In the genomic region with DNA sequence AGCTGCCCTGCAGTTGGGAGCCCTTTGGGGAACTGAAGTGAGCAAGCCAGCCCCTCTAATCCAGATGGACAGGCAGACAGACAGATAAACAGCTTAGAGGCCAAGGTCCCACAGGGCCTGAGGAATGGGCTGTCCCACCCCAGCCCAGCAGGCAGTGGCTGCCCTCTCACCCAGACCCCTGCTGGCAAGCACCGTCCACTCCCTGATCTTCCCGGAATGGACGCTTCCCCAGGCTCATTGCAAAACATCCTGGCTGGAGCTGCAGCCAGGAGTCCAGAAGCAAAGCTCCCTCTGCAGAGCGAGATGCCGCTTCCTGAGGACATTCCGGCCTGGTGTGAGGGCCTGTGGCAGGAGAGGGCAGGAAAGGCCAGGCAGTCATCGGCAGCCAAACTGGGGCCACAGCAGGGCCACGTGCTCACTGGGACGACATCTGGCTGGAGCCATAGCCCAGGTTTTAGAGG, we compare ENCODE assay signal across 8 mouse cellular contexts.
DNase-seq lines count a peak whose midpoint lies in the region; ATAC-seq and TF ChIP-seq lines count a peak whose summit lies in the region.

No protein-coding gene starts in this region.

- TF ChIP-seq CTCF in cerebellum, adult 2 months (IDR thresholded peaks at IDR 0.05; ENCODE audit: borderline replicate concordance, insufficient read depth, low read depth, low read length), result no peak

- TF ChIP-seq POLR2A in cerebellum, adult 2 months (IDR thresholded peaks at IDR 0.05; ENCODE audit: borderline replicate concordance, insufficient read depth, low read length), result no peak

- H3K9ac ChIP-seq in forebrain, embryonic 16.5 days (replicated peaks; ENCODE audit: low read depth, low read length), result peak overlapping the region; percentile 15; the same call in 1 of the 2 replicates
- no peak overlapping the region; the same call in 1 of the 2 replicates for H3K9ac ChIP-seq in limb, embryonic 12.5 days (replicated peaks)
- peak overlapping the region; percentile 27; the same call in 1 of the 2 replicates for H3K9ac ChIP-seq in midbrain, embryonic 14.5 days (replicated peaks; ENCODE audit: low read length)

- H3K4me3 ChIP-seq in cerebellum, adult 2 months (replicated peaks; ENCODE audit: insufficient read depth, low read depth, low read length), result no peak overlapping the region
- no peak overlapping the region for H3K4me3 ChIP-seq in forebrain, embryonic 16.5 days (replicated peaks; ENCODE audit: low read length)
- H3K4me3 ChIP-seq in hindbrain, embryonic 10.5 days, result peak overlapping the region; percentile 7; the same call in 1 of the 2 replicates
- no peak overlapping the region for H3K4me3 ChIP-seq in limb, embryonic 12.5 days (replicated peaks)
- H3K4me3 ChIP-seq in midbrain, embryonic 14.5 days (replicated peaks; ENCODE audit: low read depth, low read length), result no peak overlapping the region

- no peak overlapping the region for H3K4me2 ChIP-seq in forebrain, embryonic 16.5 days (ENCODE audit: low read length)
- H3K4me2 ChIP-seq in limb, embryonic 12.5 days, result peak overlapping the region; percentile 34
- H3K4me2 ChIP-seq in midbrain, embryonic 14.5 days (ENCODE audit: low read length), result 0 out of 2 replicates have a peak overlapping the region, but pooled peaks have one; percentile 4

- ATAC-seq in forebrain, embryonic 16.5 days, result no peak
- no peak; the same call in 1 of the 2 replicates for ATAC-seq in limb, embryonic 12.5 days (ENCODE audit: insufficient number of reproducible peaks, insufficient read depth, low FRiP score, low TSS enrichment, low read depth)
- peak; percentile 27; the same call in 1 of the 2 replicates for ATAC-seq in midbrain, embryonic 14.5 days (ENCODE audit: low FRiP score, low TSS enrichment)

- no peaks in the 10 kb centered on the region for H3K36me3 ChIP-seq in forebrain, embryonic 16.5 days (ENCODE audit: control insufficient read depth, insufficient read depth)
- H3K36me3 ChIP-seq in hindbrain, embryonic 10.5 days, result no peaks in the 10 kb centered on the region
- no peaks in the 10 kb centered on the region for H3K36me3 ChIP-seq in limb, embryonic 12.5 days
- H3K36me3 ChIP-seq in midbrain, embryonic 14.5 days (ENCODE audit: control insufficient read depth, insufficient read depth, low read length), result no peaks in the 10 kb centered on the region

- H3K27ac ChIP-seq in cerebellum, adult 2 months (ENCODE audit: insufficient read depth, low read length), result no peak overlapping the region
- H3K27ac ChIP-seq in forebrain, embryonic 16.5 days (ENCODE audit: low read length), result 0 out of 2 replicates have a peak overlapping the region, but pooled peaks have one; percentile 26
- H3K27ac ChIP-seq in hindbrain, embryonic 10.5 days, result peak overlapping the region; percentile 87
- peak overlapping the region; percentile 78 for H3K27ac ChIP-seq in limb, embryonic 12.5 days
- peak overlapping the region; percentile 65 for H3K27ac ChIP-seq in midbrain, embryonic 14.5 days (replicated peaks; ENCODE audit: low read depth, low read length)

- no peaks in the 10 kb centered on the region for H3K9me3 ChIP-seq in forebrain, embryonic 16.5 days (ENCODE audit: control insufficient read depth, low read length)
- H3K9me3 ChIP-seq in hindbrain, embryonic 10.5 days, result no peaks in the 10 kb centered on the region
- H3K9me3 ChIP-seq in limb, embryonic 12.5 days, result no peaks in the 10 kb centered on the region
- no peaks in the 10 kb centered on the region for H3K9me3 ChIP-seq in midbrain, embryonic 14.5 days (ENCODE audit: control insufficient read depth, low read length)

- peak; percentile 47 to 48 for DNase-seq in cerebellum, adult 2 months
- DNase-seq in cerebellum, postnatal 14 days, result no peak
- DNase-seq in hindbrain, embryonic 10.5 days (ENCODE audit: low spot score), result peak; percentile 69
- peak; percentile 61 for DNase-seq in midbrain, embryonic 14.5 days
- DNase-seq in urinary bladder, postnatal 4 days (ENCODE audit: low spot score in 2 of 2), result peak; percentile 74 to 77
- DNase-seq in right cerebral cortex, adult 2 months (ENCODE audit: low spot score in 2 of 2), result no peak

- no peaks in the 10 kb centered on the region for H3K27me3 ChIP-seq in cerebellum, adult 2 months (ENCODE audit: control insufficient read depth, insufficient read depth, low read length)
- H3K27me3 ChIP-seq in forebrain, embryonic 16.5 days (replicated peaks; ENCODE audit: control insufficient read depth, insufficient read depth, low read length), result no peaks in the 10 kb centered on the region
- H3K27me3 ChIP-seq in hindbrain, embryonic 10.5 days (ENCODE audit: insufficient read depth, poor library complexity, severe bottlenecking), result peaks cover 40% of the 10 kb centered on the region
- no peaks in the 10 kb centered on the region; the same call in 1 of the 2 replicates for H3K27me3 ChIP-seq in limb, embryonic 12.5 days
- H3K27me3 ChIP-seq in midbrain, embryonic 14.5 days (ENCODE audit: control insufficient read depth, insufficient read depth, low read length), result no peaks in the 10 kb centered on the region

- whole genome bisulfite sequencing in cerebellum, adult 2 months, result 28% methylated on average over 9 of the region's 9 CpGs
- WGBS in forebrain, embryonic 16.5 days, result 19% methylated on average over 9 of the region's 9 CpGs
- WGBS in hindbrain, embryonic 10.5 days, result 8% methylated on average over 9 of the region's 9 CpGs
- 8% methylated on average over 9 of the region's 9 CpGs for WGBS in limb, embryonic 12.5 days
- 9% methylated on average over 9 of the region's 9 CpGs for WGBS in midbrain, embryonic 14.5 days

- H3K4me1 ChIP-seq in cerebellum, adult 2 months (ENCODE audit: control insufficient read depth, insufficient read depth, low read length), result peaks cover 9% of the 10 kb centered on the region
- H3K4me1 ChIP-seq in forebrain, embryonic 16.5 days (replicated peaks; ENCODE audit: control insufficient read depth, insufficient read depth, low read length), result peaks cover 15% of the 10 kb centered on the region
- peaks cover 63% of the 10 kb centered on the region for H3K4me1 ChIP-seq in hindbrain, embryonic 10.5 days (replicated peaks)
- H3K4me1 ChIP-seq in limb, embryonic 12.5 days (replicated peaks), result peaks cover 51% of the 10 kb centered on the region
- H3K4me1 ChIP-seq in midbrain, embryonic 14.5 days (ENCODE audit: control insufficient read depth, insufficient read depth, low read length), result peaks cover 30% of the 10 kb centered on the region

Comparison
In these comparisons a context has a peak if more than half of its experiments do, and no peak if none do; other contexts are left out.
1. DNase-seq: peak in cerebellum, adult 2 months (2 of 2), hindbrain, embryonic 10.5 days (single experiment), midbrain, embryonic 14.5 days (single experiment) and urinary bladder, postnatal 4 days (2 of 2); none in cerebellum, postnatal 14 days (0 of 2) and right cerebral cortex, adult 2 months (0 of 2).